Mouse (Mus musculus) lung, postnatal 0 days (tissue): ENCODE results near the gene Gng4. TPM values are rescaled to one million over a fixed set of nuclear protein-coding genes. Genes with fewer than 3 reads are reported as not detected.

Source experiments
- ATAC-seq: fragments of 200-750 bp; cut with Nextera tagmentation; 2 replicates; pipeline ENCODE4 v1.8.0; 2017; ENCODE audit warnings: moderate library complexity
- DNase-seq: peaks from one replicate; pipeline ENCODE4 v3.0.0-alpha.2; 2016; ENCODE audit warnings: low spot score
- H3K27ac ChIP-seq: fragments of 300-500 bp; sonication (generic); 2 replicates; pipeline ENCODE4 v1.5.1; 2014; ENCODE audit warnings: antibody characterized with exemption, mild to moderate bottlenecking, low read length, mixed read lengths
- H3K27me3 ChIP-seq: fragments of 300-500 bp; sonication (generic); replicated peaks from 2 replicates; pipeline ENCODE4 v1.6.1; 2014; ENCODE audit warnings: low read length, mixed read lengths; ENCODE audit not compliant: insufficient read depth
- H3K36me3 ChIP-seq: fragments of 300-500 bp; sonication (generic); 2 replicates; pipeline ENCODE4 v1.6.1; 2014; ENCODE audit warnings: low read length, mixed read lengths; ENCODE audit not compliant: insufficient read depth
- H3K4me1 ChIP-seq: fragments of 300-500 bp; sonication (generic); 2 replicates; pipeline ENCODE4 v1.6.1; 2014; ENCODE audit warnings: antibody characterized with exemption, low read depth, low read length, mixed read lengths; ENCODE audit not compliant: insufficient read depth
- H3K4me2 ChIP-seq: fragments of 300-500 bp; sonication (generic); replicated peaks from 2 replicates; pipeline ENCODE4 v1.6.1; 2014; ENCODE audit warnings: low read depth, mild to moderate bottlenecking, low read length, moderate library complexity, mixed read lengths
- H3K4me3 ChIP-seq: fragments of 300-500 bp; sonication (generic); 2 replicates; pipeline ENCODE4 v1.5.1; 2014; ENCODE audit warnings: low read depth, low read length
- H3K9ac ChIP-seq: fragments of 300-500 bp; sonication (generic); replicated peaks from 2 replicates; pipeline ENCODE4 v1.6.1; 2014; ENCODE audit warnings: low read depth, mild to moderate bottlenecking
- H3K9me3 ChIP-seq: fragments of 300-500 bp; sonication (generic); 2 replicates; pipeline ENCODE4 v1.6.1; 2016; ENCODE audit warnings: low read length, mixed read lengths
- CTCF ChIP-seq: IDR thresholded peaks from 2 replicates; pipeline ENCODE4 v1.5.1; 2016; ENCODE audit warnings: antibody characterized with exemption, mild to moderate bottlenecking
- EP300 ChIP-seq: IDR thresholded peaks from 2 replicates; pipeline ENCODE4 v1.6.1; 2016; ENCODE audit warnings: antibody characterized with exemption, mild to moderate bottlenecking, control low read depth
- WGBS: fragments of 180-500 bp; shearing (Covaris S2); extraction: QIAGEN DNeasy Blood & Tissue Kit; methylation state at CpG from one replicate; pipeline ENCODE4 v1.1.7; 2014; 5-methylcytosine and 5-hydroxymethylcytosine counted together
- polyA plus RNA-seq: library from polyadenylated mRNA; unstranded; fragments of >200 nt; fragmentation: Nextera tagmentation; extraction: Ambion mirVana; gene quantifications from 2 replicates; pipeline ENCODE4 v1.2.1, GENCODE M21; 2015

Gene Gng4
- polyA plus RNA-seq, 1 experiment from 2014 or later: 1.4 TPM

DNA sequence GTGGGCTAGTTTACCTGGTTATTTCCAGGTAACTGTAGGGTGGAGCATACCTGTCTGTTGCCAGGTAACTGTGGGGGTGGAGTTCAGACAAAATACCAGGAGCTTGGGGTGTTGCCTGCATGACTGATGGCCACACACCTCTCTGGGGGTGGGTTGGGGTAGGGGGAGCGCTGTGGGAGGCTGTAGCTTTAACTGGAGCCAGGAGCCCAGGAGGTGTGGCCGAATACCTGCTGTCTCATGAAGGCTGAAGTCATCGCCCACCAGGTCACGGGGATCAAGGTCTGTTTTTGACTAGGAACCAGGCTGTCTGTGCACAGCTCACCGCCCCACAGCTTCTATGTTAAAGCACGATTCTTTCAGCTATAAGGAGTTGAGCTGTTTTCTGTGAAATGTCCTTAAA is 79.1 kb downstream of the Gng4 start:
- Histone ChIP-seq H3K4me1 (no peaks in the 10 kb centered on the region), H3K27ac (no peak overlapping the region), H3K27me3 (no peaks in the 10 kb centered on the region), H3K9ac (no peak overlapping the region), H3K9me3 (no peaks in the 10 kb centered on the region), H3K4me2 (no peak overlapping the region), H3K36me3 (no peaks in the 10 kb centered on the region), H3K4me3 (no peak overlapping the region)
- no peak for TF ChIP-seq CTCF
- no peak for TF ChIP-seq EP300
- DNase-seq (no peak), ATAC-seq (no peak)
- WGBS: 45% methylated on average over 6 of the region's 6 CpGs

DNA sequence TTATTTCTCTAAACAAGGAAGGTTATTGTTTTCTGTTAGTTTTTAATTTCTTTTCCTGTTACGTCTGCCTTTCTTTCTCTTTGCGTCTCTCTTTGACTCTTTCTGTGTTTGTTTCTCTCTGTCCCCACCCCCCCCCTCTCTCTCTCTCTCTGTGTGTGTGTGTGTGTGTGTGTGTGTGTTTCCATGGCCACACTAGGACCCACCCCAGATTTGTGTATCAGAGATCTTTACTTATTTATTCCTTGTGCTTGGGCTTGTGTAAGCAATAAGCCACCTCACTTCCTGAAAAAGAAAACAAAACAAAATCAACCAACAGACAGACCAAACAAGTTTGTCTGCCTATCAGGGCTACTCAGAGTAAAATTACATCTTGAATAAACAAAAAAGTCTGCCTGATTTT is 82.5 kb downstream of the Gng4 start:
- Histone ChIP-seq H3K36me3 (no peaks in the 10 kb centered on the region), H3K27ac (no peak overlapping the region), H3K9me3 (no peaks in the 10 kb centered on the region), H3K4me2 (no peak overlapping the region), H3K4me1 (no peaks in the 10 kb centered on the region), H3K27me3 (no peaks in the 10 kb centered on the region), H3K9ac (no peak overlapping the region), H3K4me3 (no peak overlapping the region)
- WGBS: 44% methylated on average over 2 of the region's 2 CpGs
- peak; percentile 19 for DNase-seq
- ATAC-seq: peak; percentile 50
- peak; percentile 16; the same call in 1 of the 2 replicates for TF ChIP-seq EP300
- TF ChIP-seq CTCF: no peak

DNA sequence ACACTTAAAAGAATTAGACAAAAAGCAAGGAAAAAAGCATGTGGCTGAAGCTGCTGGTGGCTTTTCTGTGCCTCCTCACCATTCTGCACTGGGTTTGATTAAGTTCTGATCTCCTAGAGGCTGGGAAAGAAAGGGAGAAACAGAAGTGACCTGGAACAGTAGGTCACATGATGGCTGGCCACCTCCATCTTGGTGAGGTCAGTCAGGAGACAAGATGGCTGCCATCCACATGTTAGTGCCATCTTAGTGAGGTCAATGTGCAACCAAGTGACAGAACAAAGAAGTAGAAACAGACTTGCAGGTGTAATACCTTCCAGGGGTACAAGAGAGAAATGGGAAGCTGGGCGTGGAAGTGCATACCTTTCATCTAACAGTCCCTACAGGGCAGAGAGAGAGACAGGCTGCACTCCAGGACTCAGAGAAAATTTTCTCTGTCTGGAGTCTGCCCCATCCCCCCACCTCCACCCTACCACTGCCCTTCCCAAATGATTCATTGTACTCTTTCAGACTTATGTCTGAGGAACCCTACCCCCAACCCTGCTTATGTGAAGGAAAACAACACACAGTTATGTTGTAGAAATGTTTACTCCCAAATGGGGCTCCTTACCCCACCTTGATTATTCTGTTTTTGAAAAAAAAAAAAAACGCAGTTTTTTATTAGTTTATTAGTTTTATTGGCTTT is 83.4 kb downstream of the Gng4 start:
- 0 out of 2 replicates have a peak, but pooled peaks have one; percentile 17 for ATAC-seq

DNA sequence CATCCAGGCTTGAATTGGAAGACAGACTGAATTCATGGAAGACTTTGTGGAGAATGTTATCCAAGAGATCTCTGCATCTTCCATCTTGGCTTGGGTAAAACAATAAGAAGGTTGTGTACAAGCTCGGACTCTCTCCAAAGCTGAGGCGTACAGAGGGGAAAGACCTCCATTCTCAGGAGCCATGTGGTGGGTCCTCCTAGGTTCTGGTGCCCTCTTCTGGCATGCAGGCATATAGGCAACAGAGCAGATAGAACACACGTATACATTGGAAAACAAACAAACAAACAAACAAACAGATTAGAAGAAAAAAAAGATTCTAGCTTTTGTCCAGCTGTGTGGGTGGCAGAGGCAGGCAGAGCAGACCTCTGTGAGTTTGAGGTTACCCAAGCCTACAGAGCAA is 84.1 kb downstream of the Gng4 start:
- WGBS: 25% methylated on average over 3 of the region's 3 CpGs

More for the DNA sequence above, 83.4 kb downstream of the Gng4 start:
- Histone ChIP-seq H3K9ac (no peak overlapping the region), H3K9me3 (no peaks in the 10 kb centered on the region), H3K4me3 (no peak overlapping the region), H3K4me1 (no peaks in the 10 kb centered on the region), H3K27me3 (no peaks in the 10 kb centered on the region), H3K27ac (no peak overlapping the region), H3K36me3 (no peaks in the 10 kb centered on the region), H3K4me2 (no peak overlapping the region)
- DNase-seq: peak; percentile 19
- TF ChIP-seq CTCF (no peak), EP300 (no peak)
- WGBS: 80% methylated on average over 2 of the region's 2 CpGs

More for the DNA sequence above, 84.1 kb downstream of the Gng4 start:
- Histone ChIP-seq H3K9me3 (no peaks in the 10 kb centered on the region), H3K27me3 (no peaks in the 10 kb centered on the region), H3K9ac (no peak overlapping the region), H3K4me1 (no peaks in the 10 kb centered on the region), H3K4me3 (no peak overlapping the region), H3K27ac (no peak overlapping the region), H3K4me2 (no peak overlapping the region), H3K36me3 (no peaks in the 10 kb centered on the region)
- no peak for ATAC-seq
- peak; percentile 17 for DNase-seq
- TF ChIP-seq CTCF: peak; percentile 72
- TF ChIP-seq EP300: no peak

Other genes with a start within 250 kb of the Gng4 start
- gene Lyst, start 193.7 kb upstream of the Gng4 start, polyA plus RNA-seq: 7.1 and 7.8 TPM in 2 replicates
- gene B3galnt2, start 170.4 kb downstream of the Gng4 start, polyA plus RNA-seq: 19.4 and 20.3 TPM in 2 replicates